Mouse (Mus musculus): Measurements from ENCODE around the gene Sim2. TPM values are rescaled to one million over a fixed set of nuclear protein-coding genes. Genes with fewer than 3 reads are reported as not detected.

Gene Sim2
- total RNA-seq, 4 experiments from 2014 or later: 0.06 TPM; not detected in 3

GRCm38 (mm10) chr16:94094251-94095108 lies 9.7 kb downstream of the Sim2 start:
- DNase-seq (ENCODE audit: low spot score): no peak

GRCm38 (mm10) chr16:94095109-94095822 lies 10.5 kb downstream of the Sim2 start:
- DNase-seq (ENCODE audit: low spot score): no peak

DNA sequence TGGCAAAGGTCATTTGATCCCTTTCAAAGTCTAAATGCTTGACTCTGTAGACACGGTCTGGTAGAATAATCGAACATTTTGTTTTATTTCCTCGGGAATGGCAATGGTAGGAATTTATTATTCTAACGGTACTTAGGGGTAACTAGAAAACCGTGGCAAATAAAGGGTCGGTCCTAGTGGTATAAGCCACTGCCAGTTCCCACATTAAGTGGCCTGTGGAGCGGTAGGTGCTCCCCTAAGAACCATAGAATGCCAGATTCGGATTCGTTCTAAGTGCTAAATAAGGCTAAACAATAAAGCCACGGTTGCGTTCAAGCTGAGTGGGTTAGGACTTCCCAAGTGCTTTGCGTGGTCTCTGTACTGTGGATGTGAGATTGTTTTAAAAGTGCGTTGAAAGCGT lies 11.7 kb downstream of the Sim2 start:
- DNase-seq (ENCODE audit: low spot score): no peak

DNA sequence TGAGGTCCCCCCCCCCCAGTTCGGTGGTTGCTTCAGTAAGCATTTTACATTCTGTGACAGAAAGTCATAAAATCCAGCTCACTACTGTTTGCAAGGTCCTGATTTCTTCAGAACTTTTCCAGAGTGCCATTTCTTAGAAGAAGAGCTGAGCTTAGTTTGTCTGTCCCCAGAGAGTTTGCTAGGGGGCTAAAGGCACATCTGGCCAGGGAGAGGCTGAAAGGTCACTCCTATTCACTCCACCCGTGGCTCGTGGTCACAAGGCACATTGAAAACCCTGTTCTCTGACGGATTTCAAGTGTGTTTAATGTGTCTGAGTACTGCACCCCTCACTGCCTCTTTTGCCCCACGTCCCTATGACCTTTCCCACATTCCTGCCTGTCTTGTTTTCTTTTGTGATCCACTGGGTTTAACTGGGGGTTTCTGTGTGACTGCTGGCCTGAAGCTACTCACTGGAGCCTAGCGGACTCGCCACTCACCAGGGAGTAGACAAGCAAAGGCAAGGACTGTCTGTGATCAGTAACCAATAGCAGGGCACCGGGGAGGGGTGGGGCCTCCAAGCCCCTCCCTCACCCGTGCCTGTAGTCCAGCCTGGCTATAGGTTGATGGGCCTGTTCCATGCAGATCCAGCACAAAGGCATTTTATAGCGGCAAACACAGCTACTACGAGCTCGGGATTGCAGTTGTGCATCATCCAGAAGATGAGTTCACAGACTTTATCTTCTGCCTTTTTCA lies 13.2 kb downstream of the Sim2 start:
- no peak for DNase-seq (ENCODE audit: low spot score)

GRCm38 (mm10) chr16:94113160-94113559 lies 28.4 kb downstream of the Sim2 start:
- DNase-seq (ENCODE audit: low spot score): no peak

DNA sequence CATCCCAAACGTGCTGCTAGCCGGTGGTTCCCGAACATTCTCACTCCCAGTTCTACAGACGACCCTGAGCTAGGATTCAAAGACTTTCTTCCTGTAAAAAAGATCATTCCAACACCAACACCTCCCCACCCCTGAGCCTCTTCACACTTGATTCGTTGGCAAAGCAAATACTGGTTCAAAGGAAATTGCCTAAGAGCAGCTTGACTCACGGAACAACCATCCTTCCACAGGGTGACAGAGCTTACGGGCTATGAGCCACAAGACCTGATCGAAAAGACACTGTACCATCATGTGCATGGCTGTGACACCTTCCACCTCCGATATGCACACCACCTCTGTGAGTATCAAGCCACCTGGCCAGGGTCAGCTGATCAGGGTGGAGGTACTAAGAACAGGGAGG lies 30.0 kb downstream of the Sim2 start:
- DNase-seq (ENCODE audit: low spot score): no peak

DNA sequence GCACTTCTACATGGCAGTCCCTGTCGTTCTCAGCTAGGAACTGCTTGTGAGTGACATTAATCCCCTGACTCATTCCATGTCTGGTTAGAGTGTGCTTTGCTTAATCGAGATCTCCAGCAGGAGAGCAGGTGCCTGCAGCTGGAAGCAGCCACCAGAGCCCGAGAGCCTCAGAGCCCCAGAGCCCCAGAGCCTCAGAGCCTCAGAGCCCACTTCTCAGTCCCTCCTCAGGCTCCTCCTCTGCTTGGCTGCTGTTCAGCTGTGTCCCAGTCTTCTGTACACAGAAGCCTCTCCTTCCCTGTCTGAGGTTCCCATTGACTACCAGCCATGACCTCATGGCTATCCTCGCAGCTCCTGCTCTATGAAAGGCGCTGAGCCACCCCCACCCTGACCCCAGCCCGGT lies 32.6 kb downstream of the Sim2 start:
- no peak for DNase-seq (ENCODE audit: low spot score)

- DNase-seq (ENCODE audit: low spot score): no peak
Observed at GRCm38 (mm10) chr16:94118394-94118793, 33.7 kb downstream of the Sim2 start.

DNA sequence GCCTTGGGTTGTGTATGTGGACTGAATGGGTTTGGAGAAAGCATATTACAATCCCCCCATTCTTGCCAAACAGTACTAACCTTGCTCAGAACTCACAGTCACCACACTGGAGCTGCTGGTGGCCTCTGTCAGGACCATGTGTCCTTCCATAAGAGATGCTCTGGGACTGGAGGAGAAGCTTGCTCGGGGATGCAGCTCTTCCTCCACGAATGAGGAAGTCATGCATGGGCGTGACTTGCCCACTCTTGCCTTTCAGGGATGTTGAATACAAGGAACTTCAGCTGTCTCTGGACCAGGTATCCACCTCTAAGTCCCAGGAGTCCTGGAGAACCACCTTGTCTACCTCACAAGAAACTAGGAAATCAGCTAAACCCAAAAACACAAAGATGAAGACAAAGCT lies 37.6 kb downstream of the Sim2 start:
- DNase-seq (ENCODE audit: low spot score): no peak

GRCm38 (mm10) chr16:94123247-94123646 lies 38.5 kb downstream of the Sim2 start:
- DNase-seq (ENCODE audit: low spot score): peak; percentile 14

DNA sequence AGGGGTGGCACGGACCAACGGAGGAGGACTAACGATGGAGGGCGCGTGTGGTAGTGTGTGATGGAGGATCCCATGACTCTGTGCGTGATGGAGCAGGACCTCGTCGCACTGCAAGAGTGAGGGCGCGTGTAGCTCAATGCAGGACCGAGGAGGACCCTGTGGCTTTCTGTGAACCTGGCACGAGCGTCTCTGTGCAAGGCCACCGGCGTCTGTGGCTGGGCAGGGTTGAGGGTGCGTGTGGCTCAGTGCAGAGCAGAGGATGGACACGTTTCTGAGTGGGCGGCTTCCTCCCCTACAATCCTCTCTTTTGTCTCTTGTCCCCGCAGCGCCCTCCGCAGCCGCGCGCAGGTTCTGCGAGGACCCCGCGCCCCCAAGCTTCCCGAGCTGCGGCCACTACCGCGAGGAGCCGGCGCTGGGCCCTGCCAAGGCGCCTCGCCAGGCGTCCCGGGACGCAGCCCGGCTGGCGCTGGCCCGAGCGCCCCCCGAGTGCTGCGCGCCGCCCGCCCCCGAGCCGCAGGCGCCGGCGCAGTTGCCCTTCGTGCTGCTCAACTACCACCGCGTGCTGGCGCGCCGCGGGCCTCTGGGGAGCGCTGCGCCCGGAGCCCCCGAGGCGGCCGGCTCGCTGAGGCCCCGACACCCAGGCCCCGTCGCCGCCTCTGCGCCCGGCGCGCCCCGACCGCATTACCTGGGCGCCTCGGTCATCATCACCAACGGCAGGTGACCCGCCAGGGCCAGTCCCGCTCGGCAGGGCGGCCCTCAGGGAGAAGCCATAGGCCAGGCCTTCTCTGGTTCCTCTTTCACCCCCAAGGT lies 40.6 kb downstream of the Sim2 start:
- no peak for DNase-seq (ENCODE audit: low spot score)

GRCm38 (mm10) chr16:94126200-94126599 lies 41.5 kb downstream of the Sim2 start:
- DNase-seq (ENCODE audit: low spot score): no peak

- DNase-seq (ENCODE audit: low spot score): no peak
Observed at GRCm38 (mm10) chr16:94128236-94128835, 43.6 kb downstream of the Sim2 start.

- no peak for DNase-seq (ENCODE audit: low spot score)
Observed at GRCm38 (mm10) chr16:94134218-94134617, 49.5 kb downstream of the Sim2 start.

DNA sequence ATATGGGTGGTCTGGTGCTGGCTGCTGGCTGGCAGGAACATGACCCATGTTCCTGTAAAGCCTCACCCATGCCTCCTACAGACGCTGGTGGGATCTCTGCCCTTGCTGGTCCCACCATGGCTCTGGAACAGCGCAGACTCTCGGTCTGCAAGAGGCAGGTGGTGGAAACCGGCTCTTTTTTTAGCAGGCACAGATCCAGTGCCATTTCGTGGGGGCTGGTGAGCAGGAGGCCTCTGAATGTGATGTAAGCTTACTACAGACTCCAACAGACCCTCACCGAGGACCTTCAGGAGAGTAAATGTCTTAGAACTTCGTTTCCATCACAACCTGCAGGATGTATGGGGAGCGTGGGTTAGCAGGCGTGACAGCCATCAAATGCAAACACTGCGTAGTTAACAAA lies 56.0 kb downstream of the Sim2 start:
- no peak for DNase-seq (ENCODE audit: low spot score)

DNA sequence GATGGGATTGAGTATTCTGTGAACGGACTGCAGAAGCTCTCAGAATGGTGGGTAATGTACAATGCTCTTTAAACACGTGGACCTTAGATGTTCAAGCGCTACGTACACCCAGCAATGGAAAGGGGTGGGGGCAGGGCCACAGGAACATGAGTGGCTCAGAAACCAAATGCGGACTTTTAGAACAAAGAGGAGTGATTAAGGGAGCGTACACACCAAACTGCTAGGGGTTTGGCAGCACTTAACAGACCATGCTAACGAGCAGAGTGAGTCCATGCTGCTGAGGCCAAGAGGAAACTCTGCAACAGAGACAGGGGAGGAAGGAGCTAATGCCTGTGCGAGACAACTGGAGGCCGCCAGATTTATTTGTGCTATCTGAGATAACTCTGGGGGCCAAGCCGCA lies 58.6 kb downstream of the Sim2 start:
- no peak for DNase-seq (ENCODE audit: low spot score)

DNA sequence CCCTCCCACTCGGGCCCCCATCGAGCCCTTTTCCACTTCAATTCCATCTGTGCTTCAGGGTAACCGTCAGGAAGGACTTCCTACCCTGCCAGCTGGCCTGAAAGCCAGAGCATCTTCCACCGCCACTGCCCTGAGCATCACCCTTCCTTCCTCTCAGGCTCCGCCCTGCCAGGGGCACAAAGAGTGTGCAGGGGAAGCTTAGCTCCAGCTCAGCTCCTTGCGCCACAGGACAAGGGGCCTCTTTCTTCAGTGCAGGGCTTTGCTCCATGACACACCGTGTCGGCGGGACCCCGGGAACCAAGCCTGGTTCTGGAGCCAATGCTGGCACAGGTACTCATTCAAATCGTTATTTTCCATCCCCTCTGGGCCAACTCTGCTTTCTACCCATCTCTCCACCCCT lies 63.4 kb downstream of the Sim2 start:
- no peak for DNase-seq (ENCODE audit: low spot score)

DNA sequence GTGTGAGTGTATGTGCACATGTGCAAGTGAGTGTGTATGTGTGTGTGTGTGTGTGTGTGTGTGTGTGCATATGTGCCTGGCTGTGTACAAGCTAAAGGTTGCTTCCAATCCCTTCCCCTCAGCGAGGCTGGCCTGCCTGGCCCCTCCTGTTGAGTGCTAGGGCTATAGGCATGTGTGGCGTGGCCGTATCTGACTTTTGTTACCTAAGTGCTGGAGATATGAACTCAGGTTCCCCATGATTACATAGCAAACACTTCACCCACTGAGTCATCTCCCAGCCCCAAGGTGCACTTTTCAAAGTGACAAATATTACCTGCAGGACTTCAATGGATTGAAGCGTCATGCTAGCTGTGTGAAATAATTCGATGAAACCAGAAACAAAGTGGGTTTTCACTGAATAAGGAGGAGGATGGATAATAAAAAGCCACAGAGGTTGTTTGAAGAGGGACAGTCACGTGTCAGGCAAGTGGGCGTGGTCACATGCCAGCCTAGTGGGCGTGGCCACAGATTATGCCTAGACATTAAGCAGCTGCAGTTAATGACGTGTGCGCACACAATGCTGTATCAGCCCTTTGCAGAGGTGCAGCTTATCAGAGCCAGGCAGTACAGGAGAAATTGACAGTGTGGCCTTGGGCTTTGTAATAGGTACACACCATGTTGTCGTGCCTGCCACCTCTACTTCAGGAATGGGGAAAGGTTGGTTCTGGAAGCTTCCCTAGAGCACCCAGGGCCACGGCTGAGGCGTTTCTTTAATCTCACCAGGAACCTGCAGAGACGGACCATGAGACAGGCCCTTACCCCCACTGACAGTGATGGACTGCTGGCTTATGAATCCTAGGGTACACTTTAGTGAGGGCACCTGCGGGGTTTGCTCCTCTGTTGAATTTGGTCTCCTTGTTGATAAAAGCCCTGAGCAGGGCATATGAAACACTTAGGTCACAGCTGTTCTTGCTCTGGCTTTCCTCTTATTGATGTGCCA lies 65.7 kb downstream of the Sim2 start:
- DNase-seq (ENCODE audit: low spot score): no peak

DNA sequence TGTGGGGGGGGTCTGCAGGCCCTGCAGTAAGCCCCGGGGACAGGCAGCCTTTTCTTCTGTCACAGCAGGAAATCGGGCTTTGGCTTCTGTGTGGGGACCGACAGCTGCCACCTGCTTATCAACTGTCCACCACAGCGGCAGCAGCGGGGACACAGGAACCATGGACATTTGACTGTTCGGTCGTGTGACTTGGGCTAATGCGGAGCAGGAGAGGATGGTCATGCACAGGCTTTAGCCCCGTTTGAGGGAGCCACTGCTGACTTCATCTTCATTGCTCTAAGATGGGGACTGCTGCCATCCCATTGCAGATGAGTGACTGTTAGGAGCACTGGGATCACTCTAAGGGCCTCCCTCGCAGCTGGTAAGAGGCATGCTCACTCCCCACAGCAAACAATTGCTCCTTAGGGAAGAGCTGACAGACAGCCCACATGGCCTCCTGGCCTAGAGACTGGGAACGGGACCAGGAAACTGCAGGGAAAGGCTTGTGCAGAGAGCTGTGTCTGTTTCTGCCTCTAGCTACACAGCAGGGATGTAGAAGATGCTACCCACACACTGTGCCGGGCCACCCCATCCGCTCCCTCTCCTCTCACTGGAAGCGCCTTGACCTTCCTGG lies 70.4 kb downstream of the Sim2 start:
- DNase-seq (ENCODE audit: low spot score): peak; percentile 11

All from heart, adult 8-10 months (tissue).